Mouse (Mus musculus) ovary, postnatal 14 days (tissue): ENCODE measurements around the gene 4933402N03Rik.

Source experiments
- DNase-seq: peaks from one replicate; pipeline ENCODE4 v3.0.0; 2022; ENCODE audit warnings: low spot score

4933402N03Rik gene

GRCm38 (mm10) chr7:131146214-131146613 lies at the start of gene 4933402N03Rik:
4933402N03Rik (minus strand) TSS chr7:131146314.
- DNase-seq: no peak

- DNase-seq: no peak
Observed at GRCm38 (mm10) chr7:131187996-131188395, 41.9 kb upstream of the 4933402N03Rik start.

- DNase-seq: no peak
Observed at GRCm38 (mm10) chr7:131187047-131187446, 40.9 kb upstream of the 4933402N03Rik start.

- DNase-seq: no peak
Observed at GRCm38 (mm10) chr7:131184339-131184738, 38.2 kb upstream of the 4933402N03Rik start.

DNA sequence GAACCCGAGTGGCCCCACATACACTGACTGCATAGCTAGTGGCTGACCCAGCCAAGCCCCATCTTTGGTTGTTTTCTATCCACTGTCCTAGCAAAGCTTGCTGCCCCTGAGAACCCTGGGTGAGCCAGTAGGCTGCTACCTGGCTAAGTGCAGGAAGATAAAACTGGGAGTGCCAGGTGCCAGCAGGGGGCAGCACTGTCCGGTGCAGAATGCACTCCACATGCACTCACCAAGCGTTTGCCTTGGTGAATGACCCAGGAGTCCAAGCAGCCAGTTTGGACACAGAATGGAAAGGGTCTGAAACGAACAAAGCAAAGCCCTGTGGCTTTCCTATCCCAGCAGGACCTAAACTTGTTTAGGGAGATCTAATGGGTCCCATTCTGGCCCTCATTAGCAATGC lies 36.6 kb upstream of the 4933402N03Rik start:
- peak; percentile 6 for DNase-seq

- no peak for DNase-seq
Observed at GRCm38 (mm10) chr7:131174121-131174520, 28.0 kb upstream of the 4933402N03Rik start, which contains the start of gene 5430419D17Rik. 5430419D17Rik (plus strand) TSS chr7:131174402.

GRCm38 (mm10) chr7:131169099-131169498 lies 23.0 kb upstream of the 4933402N03Rik start:
- no peak for DNase-seq

GRCm38 (mm10) chr7:131167771-131168170 lies 21.7 kb upstream of the 4933402N03Rik start:
- no peak for DNase-seq

DNA sequence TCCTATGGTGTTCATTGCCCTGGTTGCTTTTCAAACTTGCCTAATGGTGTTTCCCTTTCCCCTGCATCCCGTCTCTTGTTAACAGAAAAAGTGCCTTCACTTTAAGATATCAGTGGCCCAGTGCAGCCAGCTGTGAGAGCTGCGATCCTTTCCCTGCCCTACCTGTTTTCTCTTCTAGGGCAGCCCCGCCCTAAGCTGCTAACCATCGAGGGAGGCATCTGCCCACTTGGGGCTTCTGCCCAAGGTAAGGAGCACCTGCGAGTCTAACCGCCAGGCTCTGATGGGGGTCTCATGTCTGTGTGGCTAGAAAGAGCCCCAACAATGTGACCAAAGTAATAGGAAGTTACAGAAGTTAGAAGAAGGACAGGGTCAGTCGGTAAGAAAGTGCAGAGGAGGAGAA lies 16.1 kb upstream of the 4933402N03Rik start:
- no peak for DNase-seq

GRCm38 (mm10) chr7:131153044-131153443 lies 6.9 kb upstream of the 4933402N03Rik start:
- DNase-seq: no peak

- DNase-seq: no peak
Observed at GRCm38 (mm10) chr7:131150179-131150578, 4.1 kb upstream of the 4933402N03Rik start.

- DNase-seq: no peak
Observed at GRCm38 (mm10) chr7:131133181-131133580, 12.9 kb downstream of the 4933402N03Rik start.

DNA sequence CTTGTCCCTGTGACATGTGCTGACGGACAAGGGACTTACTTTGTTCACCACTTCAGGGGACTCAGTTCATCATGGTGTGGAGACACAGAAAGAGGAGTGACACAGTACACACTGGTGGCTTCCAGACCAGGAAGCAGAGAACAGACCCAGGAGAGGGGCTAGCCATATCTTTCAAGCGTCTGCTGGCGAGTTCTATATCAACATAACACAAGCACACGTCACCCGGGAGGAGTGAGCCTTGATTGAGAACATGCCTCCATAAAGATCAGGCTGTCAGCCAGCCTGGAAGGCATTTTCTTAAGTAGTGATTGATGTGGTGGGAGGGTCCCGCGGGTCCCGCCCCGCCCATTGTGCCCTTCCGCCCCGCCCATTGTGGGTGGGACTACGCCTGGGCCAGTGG lies 16.1 kb downstream of the 4933402N03Rik start:
- no peak for DNase-seq

DNA sequence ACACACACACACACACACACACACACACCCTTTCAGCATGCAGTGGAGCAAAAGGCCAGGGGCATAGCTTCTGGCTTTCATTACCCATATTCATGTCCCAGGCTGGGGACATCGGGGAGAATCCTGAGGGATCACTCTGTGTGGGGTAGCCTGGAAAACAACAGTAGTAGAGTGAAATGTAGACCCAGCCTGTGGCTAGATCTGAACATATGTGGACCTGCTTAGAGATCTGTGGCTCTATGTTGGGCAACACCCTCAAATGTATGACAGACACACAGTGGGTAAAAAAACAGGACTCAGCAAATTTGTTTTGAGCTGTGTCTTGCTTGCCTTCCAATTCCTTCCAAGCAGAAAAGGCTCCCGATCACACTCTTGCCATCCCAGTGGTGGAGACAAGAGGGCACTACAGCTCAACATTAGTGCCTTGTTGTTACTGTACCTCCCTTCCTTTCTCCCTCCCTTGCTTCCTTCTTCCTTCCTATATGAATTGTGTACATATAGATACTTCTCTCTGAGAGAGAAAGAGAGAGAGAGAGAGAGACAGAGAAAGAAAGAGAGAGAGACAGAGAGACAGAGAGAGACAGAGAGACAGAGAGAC lies 23.8 kb downstream of the 4933402N03Rik start:
- no peak for DNase-seq

GRCm38 (mm10) chr7:131114434-131114833 lies 31.7 kb downstream of the 4933402N03Rik start:
- no peak for DNase-seq

DNA sequence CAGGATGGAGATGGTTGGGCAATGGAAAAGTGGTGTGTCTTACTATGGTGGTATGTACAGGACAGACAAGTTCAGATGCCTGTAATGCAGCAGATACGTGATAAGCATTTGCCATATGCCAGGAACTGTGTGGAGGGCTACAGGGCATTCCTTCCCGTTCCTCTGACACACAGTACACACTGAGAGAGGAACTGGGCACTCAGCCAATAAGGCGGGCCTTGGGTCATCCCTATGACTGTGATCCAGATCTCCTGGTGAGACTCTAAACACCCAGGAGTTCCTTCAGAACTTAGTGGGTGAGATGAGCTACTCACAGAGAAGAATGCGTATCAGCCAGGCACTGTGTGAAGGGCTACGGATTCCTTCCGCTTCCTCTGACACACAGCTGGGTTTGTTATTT lies 32.4 kb downstream of the 4933402N03Rik start:
- DNase-seq: no peak

DNA sequence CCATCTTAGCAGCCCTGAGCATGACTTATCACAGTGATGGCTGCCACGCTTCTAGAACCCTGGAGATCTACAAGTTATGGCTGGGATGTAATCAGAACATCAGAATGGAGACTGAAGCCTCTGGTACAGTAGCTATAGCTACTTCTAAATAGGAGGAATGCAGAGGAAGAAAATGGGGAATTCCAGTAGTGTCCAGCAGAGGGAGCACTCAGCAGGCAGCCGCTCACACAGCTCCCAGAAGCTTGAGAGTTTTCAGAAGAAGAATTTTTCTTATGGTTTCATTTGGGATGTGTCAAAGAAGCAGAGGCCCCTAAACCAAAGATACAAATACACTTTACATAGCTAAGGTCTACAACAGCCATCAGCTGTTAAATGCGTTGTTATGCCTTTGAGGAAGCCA lies 33.6 kb downstream of the 4933402N03Rik start:
- peak; percentile 50 for DNase-seq
